Mouse (Mus musculus): ENCODE results near the gene Prkch.

Gene Prkch

DNA sequence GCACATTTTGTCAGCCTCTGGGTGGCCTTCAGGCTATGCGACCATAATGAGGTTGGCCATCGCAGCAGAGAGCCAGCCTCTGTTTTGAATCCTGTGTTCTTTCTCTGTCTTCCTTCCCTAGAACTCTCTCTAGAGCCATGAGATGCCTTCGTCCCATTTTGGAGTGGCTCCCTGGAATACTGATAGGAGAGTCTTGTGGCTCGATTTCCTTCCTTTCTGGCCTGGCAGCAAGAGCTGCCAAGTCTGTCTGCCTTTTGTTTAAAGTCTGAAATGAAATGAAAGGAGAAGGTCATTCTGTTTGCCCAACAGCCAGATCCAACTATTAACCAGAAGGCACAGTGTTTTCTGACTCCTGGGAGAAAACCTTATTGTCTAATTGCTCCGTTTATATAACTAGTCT is 184.2 kb downstream of the Prkch start:
- DNase-seq, result no peak

GRCm38 (mm10) chr12:73769536-73769935 is 184.9 kb downstream of the Prkch start:
- DNase-seq, result no peak

DNA sequence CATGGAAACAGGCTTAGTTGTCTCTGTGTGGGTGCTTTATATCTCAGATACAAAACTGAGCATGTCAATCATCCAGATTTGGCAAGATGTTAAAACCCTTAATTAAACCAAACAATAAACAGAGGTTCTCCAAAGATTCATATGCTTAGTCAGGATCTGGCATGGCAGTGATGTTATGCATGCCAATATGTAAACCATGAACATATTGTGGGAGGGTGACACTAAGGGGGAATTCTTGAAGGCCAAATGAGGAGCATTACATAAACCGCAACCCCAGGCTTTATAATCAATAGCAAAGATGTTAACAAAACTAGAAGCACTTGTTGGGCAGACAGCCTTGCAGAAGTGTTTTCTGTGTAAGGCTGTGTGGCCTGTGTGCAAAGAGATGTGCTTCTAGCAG is 186.2 kb downstream of the Prkch start:
- no peak for DNase-seq

GRCm38 (mm10) chr12:73774793-73775385 is 190.3 kb downstream of the Prkch start:
- DNase-seq, result no peak

DNA sequence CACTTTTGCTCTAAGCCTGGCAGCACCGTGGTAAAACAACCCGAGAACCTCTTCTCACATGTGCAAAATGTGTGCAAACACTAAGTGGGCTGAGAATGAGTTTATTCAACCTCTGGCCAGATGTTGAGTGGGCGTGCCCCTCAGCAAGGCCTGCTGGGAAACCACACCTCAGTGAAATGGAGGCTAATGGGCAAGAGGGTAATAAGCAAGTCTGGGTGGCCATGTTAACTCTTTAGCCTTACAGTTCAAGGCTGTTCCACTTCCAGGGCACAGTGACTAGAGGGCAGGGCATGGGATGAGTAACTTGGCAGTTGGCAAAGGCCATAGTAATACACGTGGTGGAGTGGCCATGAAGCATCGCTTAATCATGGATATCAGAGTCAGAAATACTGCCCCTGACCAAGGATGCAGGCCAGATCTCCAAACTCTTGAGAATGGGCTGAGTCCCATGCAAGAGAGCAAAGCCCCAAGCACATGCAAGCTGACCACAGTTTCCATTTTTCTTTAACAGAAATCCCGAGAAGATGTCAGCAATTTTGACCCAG is 191.9 kb downstream of the Prkch start:
- DNase-seq, result no peak

- DNase-seq, result no peak
Observed at GRCm38 (mm10) chr12:73777673-73778072, 193.1 kb downstream of the Prkch start.

DNA sequence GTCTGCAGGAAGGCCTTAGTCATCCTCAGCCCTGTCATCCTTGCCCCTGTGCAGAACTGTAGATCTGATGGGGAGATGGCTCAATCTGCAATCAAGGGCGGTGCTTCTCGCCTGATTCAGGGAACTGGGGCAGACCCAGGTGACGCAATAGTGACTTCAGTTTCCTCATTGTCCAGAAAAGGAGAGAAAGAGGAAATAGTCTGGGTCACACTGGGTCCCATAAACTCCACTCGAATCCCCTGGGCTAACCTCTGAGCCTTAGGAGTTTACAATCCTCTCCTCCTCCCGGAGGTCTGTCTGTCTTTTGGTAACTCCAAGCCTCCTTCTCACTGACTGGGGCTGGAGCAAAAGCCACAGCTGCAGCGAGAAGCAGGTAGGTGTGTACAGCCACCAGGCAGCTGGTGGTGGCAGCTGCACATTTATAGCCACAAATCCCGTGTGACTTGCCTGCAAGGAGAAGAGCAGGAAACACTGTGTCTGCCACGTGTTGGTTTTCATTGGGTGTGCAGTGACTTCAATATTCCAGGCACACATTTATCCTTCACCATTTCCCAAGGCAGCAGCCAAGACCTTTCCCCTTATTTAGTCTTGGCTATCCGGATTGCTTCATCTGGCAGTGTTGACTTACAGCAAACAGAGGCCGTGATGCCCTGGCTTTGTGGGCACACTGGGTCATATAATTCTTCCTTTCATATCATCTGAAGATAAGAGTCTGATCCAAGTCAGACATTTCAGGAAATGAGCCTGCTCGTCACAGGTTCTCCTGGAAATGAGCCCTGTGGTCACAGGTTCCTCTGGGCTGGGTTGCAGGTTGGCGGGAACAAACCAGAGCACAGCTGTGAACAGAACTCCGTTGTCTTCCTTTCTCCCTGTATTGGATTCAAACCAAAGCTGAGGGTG is 195.0 kb downstream of the Prkch start:
- DNase-seq, result no peak

GRCm38 (mm10) chr12:73781425-73782032 is 196.9 kb downstream of the Prkch start:
- DNase-seq, result no peak

- peak; percentile 62 for DNase-seq
Observed at GRCm38 (mm10) chr12:73786909-73787308, 202.3 kb downstream of the Prkch start.

- no peak for DNase-seq
Observed at GRCm38 (mm10) chr12:73788850-73789249, 204.3 kb downstream of the Prkch start.

DNA sequence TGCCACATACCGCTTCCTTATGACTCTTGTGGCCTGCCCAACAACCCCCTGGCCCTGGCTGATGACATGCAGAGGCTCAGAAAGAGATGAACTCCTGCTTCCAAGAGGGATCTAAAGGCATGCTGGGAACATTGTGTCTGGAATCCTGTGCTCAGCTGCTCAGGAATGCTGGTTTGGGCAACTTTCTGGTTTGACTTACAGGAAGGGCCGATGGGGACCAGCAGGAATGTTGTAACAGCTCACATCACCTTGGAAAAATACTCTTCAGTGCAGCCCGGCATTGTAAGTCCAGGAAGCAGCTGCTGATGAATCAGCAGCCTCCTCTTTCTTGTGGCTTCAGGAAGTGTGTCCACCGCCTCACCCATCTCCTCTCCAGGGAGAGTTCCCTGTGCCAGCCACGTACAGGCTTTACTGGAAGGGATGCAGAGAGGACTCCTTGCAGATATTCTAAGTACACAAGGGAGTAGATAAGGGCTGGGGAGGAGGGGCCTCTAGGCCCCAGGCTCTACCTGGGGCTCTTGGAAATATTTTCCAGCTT is 206.0 kb downstream of the Prkch start:
- DNase-seq, result no peak

GRCm38 (mm10) chr12:73793216-73793615 is 208.6 kb downstream of the Prkch start:
- no peak for DNase-seq

DNA sequence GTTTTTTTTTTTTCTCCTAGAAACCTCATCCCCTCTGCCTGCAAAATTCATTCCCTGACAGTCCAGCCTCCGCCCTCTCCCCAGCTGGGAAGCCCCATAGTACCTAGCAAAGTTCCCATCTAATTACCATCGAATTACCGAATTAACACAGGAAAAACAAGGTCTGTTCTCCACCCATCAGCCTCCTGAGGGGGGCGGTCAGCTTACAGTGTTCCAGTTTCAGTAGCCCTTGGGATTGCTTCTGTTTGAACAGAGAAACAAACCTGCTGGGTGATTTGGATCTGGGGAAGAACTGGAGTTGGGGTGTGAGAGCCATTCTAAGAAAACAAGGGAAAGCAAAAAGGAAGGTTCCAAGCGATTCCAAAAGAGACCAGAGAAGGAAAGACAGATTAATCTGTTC is 209.1 kb downstream of the Prkch start:
- DNase-seq, result no peak

DNA sequence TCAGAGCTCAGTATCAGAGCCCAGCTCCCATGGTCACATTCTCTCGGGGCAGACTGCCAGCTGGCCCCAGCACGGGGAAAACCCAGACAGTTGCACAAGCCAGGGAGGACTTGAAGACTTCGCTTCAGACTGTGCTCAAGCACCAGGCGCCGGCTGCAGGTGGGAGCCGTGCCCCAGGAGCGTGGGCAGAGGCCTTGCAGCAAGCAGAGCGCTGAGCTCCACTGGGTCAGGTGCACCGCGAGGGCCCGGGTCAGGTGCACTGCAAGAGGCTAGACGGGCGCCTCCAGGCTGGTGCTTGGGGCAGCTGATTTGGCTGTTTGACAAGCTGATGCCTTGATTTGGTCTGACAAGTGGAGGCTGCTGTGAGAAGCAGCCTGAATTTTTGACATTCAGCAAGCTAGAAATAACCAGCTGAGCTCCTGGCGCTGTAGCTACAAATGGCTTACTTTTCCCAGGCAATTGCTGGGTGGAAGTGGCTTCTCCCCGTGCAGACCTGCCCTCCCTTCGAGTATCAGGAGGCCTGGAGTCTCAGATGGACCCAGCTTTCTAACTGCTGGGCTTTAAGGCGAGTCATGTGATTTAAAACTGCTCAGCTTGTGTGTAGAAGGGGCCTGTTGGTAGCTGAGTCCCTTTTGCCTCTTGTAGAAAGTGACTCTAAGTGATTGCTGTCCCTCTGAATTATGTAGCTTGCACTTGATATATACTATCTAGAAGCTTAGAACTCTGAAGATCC is 209.7 kb downstream of the Prkch start:
- peak; percentile 52 for DNase-seq

- DNase-seq, result no peak
Observed at GRCm38 (mm10) chr12:73799671-73800070, 215.1 kb downstream of the Prkch start.

- no peak for DNase-seq
Observed at GRCm38 (mm10) chr12:73800886-73801285, 216.3 kb downstream of the Prkch start.

- no peak for DNase-seq
Observed at GRCm38 (mm10) chr12:73801845-73802244, 217.2 kb downstream of the Prkch start.

DNA sequence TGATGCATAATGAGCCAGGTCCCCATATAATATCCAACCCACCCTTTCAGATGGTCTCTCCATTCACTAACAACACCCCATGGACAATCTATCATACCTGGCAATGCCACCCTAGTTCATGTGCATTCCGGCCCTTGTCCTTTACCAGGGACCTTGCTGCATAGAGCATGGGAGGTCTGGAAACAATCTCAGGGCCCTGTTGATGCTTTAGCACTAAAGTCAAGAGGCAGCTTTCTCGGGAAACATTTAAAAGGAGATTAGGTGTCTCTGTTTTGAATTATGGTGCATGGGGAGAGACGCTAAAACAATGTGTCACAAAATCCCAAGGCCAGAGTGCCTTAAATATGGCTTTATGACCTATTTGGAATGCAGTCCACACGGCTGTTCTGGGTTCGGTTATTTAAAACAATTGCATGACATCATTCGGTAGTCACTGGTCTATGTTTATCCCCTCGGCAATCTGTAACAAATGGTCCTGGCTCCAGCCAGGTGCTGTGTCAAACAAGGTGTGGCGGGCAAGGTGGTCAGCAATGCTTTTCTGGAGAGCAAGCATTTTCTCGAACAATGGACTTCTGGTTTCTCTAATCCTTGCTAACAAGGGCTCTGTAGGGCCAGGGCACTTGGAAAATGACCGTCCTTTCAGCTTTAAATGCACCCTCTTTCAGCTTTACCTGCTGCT is 217.9 kb downstream of the Prkch start:
- no peak for DNase-seq

DNA sequence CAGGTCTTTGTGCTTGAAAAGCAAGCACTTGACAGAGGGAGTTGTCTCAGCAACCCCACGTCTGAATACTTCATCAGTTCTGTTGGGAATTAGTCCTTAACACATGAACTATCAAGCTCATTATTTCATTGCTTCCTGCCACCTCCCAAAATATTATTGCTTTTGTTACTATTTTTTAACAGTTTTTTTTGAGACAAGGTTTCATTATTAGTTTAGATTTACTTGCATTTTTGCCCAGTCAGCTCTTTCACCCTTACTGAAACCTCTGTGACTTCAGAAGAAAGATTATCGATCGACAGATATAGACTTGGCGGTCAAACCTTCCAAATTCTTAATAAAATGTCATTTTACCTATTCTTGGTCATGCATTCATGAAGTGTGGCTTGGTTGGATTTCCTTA is 219.3 kb downstream of the Prkch start:
- no peak for DNase-seq

DNA sequence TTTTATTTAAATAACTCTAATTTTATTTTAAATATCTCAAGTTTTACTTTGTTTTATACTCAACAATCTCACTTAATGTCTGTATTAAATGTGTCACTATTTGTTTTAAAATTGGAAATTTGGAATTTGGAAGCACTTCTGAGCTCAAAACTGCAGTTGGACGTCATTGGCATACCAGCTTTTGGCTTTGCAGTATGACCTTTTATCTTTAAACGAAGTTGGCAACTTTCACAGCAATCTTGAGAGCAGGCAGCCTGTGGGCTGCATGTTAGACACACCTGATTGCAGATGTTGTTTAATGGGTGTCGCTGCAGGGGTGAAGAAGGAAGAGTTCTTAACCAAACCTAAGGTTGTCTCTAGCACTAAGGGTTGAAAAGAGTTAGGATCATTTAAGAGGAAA is 220.9 kb downstream of the Prkch start:
- no peak for DNase-seq

DNA sequence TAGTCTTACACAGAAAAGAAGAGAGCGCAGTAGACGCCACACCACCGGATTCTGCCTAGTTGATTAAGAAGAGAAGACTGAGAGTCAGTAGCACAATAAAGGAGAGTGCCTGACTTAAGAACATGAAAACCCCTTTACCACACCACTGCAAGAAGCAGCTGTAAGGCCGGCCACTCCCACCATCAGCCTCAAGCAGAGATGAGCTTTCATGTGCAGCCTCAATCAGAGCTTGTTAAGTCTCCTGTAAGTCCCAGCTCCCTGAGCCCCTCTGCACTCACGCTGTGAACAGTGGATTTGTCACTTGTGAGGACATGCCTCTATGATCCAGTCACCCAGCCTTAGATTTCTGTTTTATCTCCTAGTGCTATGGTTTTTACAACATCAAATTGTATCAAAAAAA is 221.4 kb downstream of the Prkch start:
- DNase-seq, result no peak

- no peak for DNase-seq
Observed at GRCm38 (mm10) chr12:73807228-73807627, 222.6 kb downstream of the Prkch start.

All from right cerebral cortex, postnatal 4 days (tissue).